Mouse (Mus musculus): ENCODE results near the gene Junb.

DNA sequence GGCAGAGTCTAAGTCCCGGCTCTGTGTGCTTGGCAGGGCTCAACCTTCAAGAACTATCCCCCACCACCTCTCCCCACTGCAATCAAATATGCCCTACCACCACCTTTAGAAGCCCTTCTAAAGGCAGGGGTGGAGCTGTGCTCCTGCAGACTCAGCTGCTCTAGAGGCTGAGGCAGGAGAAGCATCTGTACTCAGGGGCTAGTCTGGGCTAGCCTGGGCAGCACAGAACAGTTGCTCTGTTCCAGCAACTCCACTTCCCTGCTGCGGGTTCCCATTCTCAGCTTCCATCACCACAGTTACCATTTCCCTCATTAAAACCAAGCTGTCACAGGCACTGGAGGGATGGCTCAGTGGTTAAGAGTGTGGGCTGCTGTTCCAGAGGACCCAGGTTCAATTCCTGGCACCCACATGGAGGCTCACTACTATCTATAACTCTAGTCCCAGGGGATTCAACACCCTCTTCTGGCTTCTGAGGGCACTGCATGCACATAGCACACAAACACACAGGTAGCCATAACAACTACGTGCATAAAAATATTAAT is 43.1 kb upstream of the Junb start:
- TF ChIP-seq MAX (IDR thresholded peaks at IDR 0.05) (no peak), CTCF (IDR thresholded peaks at IDR 0.05; ENCODE audit: control insufficient read depth, insufficient read depth, insufficient read length) (no peak), MYOD1 (IDR thresholded peaks at IDR 0.05; ENCODE audit: control insufficient read depth, insufficient read length, low read depth) (no peak), CEBPB (IDR thresholded peaks at IDR 0.05; ENCODE audit: low read depth) (no peak), MYOG (IDR thresholded peaks at IDR 0.05; ENCODE audit: control insufficient read depth, extremely low read depth, insufficient read length) (no peak), USF1 (IDR thresholded peaks at IDR 0.05; ENCODE audit: low read depth) (no peak)

All from C2C12 (cell line).